Comparison of ENCODE assay signal across 8 mouse cellular contexts in genomic region chr7:101317014-101317413, GRCm38 (mm10). TPM values are rescaled to one million over a fixed set of nuclear protein-coding genes. Genes with fewer than 3 reads are reported as not detected.
DNase-seq lines count a peak whose midpoint lies in the region; ATAC-seq and TF ChIP-seq lines count a peak whose summit lies in the region.

TSS of gene Stard10 (plus strand) at chr7:101317086.

- H3K4me1 ChIP-seq in lung, embryonic 14.5 days (ENCODE audit: insufficient read depth), result 0 out of 2 replicates have a peak, but pooled peaks cover 6% of the 10 kb centered on the region
- no peaks in the 10 kb centered on the region for H3K4me1 ChIP-seq in brown adipose tissue, adult 24 weeks (ENCODE audit: control insufficient read depth, insufficient read depth, insufficient read length, low read length)
- H3K4me1 ChIP-seq in heart, embryonic 14.5 days (ENCODE audit: control insufficient read depth in 2 of 2, insufficient read depth in 2 of 2, low read length in 2 of 2), result peaks cover 21 to 28% of the 10 kb centered on the region in 2 experiments
- peaks cover 6% of the 10 kb centered on the region; the same call in 1 of the 2 replicates for H3K4me1 ChIP-seq in limb, embryonic 11.5 days (ENCODE audit: control insufficient read depth, insufficient read depth, low read length)

- no peak within 1 kb of the TSS for H3K27ac ChIP-seq in lung, embryonic 14.5 days (ENCODE audit: low read depth)
- no peak within 1 kb of the TSS for H3K27ac ChIP-seq in brown adipose tissue, adult 24 weeks (replicated peaks; ENCODE audit: low read depth, low read length)
- no peak within 1 kb of the TSS for H3K27ac ChIP-seq in heart, embryonic 14.5 days (replicated peaks in 1 of 2; ENCODE audit: control insufficient read depth in 1 of 2, insufficient read depth in 1 of 2, low read depth in 2 of 2, low read length in 2 of 2)
- no peak within 1 kb of the TSS for H3K27ac ChIP-seq in limb, embryonic 11.5 days (replicated peaks; ENCODE audit: low read depth, low read length)

- TF ChIP-seq CTCF in lung, embryonic 14.5 days (IDR thresholded peaks at IDR 0.05; ENCODE audit: low read depth), result no peak

- no peaks in the 10 kb centered on the region for H3K36me3 ChIP-seq in lung, embryonic 14.5 days (ENCODE audit: insufficient read depth)
- no peaks in the 10 kb centered on the region for H3K36me3 ChIP-seq in heart, embryonic 14.5 days (ENCODE audit: control insufficient read depth, insufficient read depth, low read length)
- H3K36me3 ChIP-seq in limb, embryonic 11.5 days (ENCODE audit: control insufficient read depth, insufficient read depth, low read length), result no peaks in the 10 kb centered on the region

- H3K4me3 ChIP-seq in lung, embryonic 14.5 days (ENCODE audit: low read depth, low read length), result no peak within 1 kb of the TSS
- no peak within 1 kb of the TSS for H3K4me3 ChIP-seq in brown adipose tissue, adult 24 weeks (ENCODE audit: insufficient read depth, low read depth, low read length)
- no peak within 1 kb of the TSS for H3K4me3 ChIP-seq in heart, embryonic 14.5 days (ENCODE audit: control insufficient read depth in 1 of 2, insufficient read depth in 1 of 2, low read depth in 1 of 2, low read length in 2 of 2)
- no peak within 1 kb of the TSS for H3K4me3 ChIP-seq in limb, embryonic 11.5 days (ENCODE audit: low read depth, low read length)

- peaks cover 8% of the 10 kb centered on the region; the same call in 1 of the 2 replicates for H3K27me3 ChIP-seq in lung, embryonic 14.5 days (ENCODE audit: insufficient read depth, low read length)
- no peaks in the 10 kb centered on the region for H3K27me3 ChIP-seq in heart, embryonic 14.5 days (ENCODE audit: control insufficient read depth, insufficient read depth, low read length)
- peaks cover 7% of the 10 kb centered on the region; the same call in 1 of the 2 replicates for H3K27me3 ChIP-seq in limb, embryonic 11.5 days (ENCODE audit: control insufficient read depth, insufficient read depth, low read length)

- no peak within 1 kb of the TSS for H3K9ac ChIP-seq in lung, embryonic 14.5 days
- no peak within 1 kb of the TSS for H3K9ac ChIP-seq in heart, embryonic 14.5 days (ENCODE audit: low read length)
- H3K9ac ChIP-seq in limb, embryonic 11.5 days (ENCODE audit: low read length), result no peak within 1 kb of the TSS

- 65% methylated on average over 3 of the region's 3 CpGs for WGBS in lung, embryonic 14.5 days
- WGBS in heart, embryonic 14.5 days, result 84% methylated on average over 3 of the region's 3 CpGs
- 76% methylated on average over 3 of the region's 3 CpGs for WGBS in limb, embryonic 11.5 days

- no peaks in the 10 kb centered on the region for H3K9me3 ChIP-seq in lung, embryonic 14.5 days (ENCODE audit: low read depth, low read length)
- no peaks in the 10 kb centered on the region for H3K9me3 ChIP-seq in heart, embryonic 14.5 days (ENCODE audit: control insufficient read depth, low read length)
- no peaks in the 10 kb centered on the region for H3K9me3 ChIP-seq in limb, embryonic 11.5 days (ENCODE audit: control insufficient read depth, low read length)

- DNase-seq in lung, embryonic 14.5 days, result no peak
- no peak for DNase-seq in lung, postnatal 36 days
- DNase-seq in limb, embryonic 11.5 days (ENCODE audit: low spot score), result no peak
- no peak for DNase-seq in thymus, postnatal 10 days (ENCODE audit: low spot score in 2 of 2)
- DNase-seq in spleen, adult 12 weeks (ENCODE audit: low spot score), result no peak

- no peak for ATAC-seq in lung, embryonic 14.5 days (ENCODE audit: insufficient read depth)
- ATAC-seq in heart, embryonic 14.5 days (ENCODE audit: insufficient number of reproducible peaks, insufficient read depth, low FRiP score, low read depth), result no peak
- no peak for ATAC-seq in limb, embryonic 11.5 days (ENCODE audit: insufficient number of reproducible peaks, low FRiP score, low TSS enrichment, low read depth)
- no peak for ATAC-seq in CD4-positive, CD25-positive, alpha-beta regulatory T cell, adult 4 months

- no peak within 1 kb of the TSS for H3K4me2 ChIP-seq in lung, embryonic 14.5 days
- H3K4me2 ChIP-seq in heart, embryonic 14.5 days (ENCODE audit: low read length), result no peak within 1 kb of the TSS
- no peak within 1 kb of the TSS for H3K4me2 ChIP-seq in limb, embryonic 11.5 days (ENCODE audit: low read depth, severe bottlenecking)

RNA-seq across cellular contexts. Expression of gene Stard10, which starts in this region (rescaled TPM):
- 35.4 and 38.0 TPM in 2 replicates for polyA plus RNA-seq in lung, embryonic 14.5 days (2014; fragmentation: Nextera tagmentation; extraction: Ambion mirVana)
- polyA plus RNA-seq in brown adipose tissue, adult 24 weeks (2012; ENCODE audit: insufficient read depth, insufficient read length, missing spikeins), result 36.6 and 41.4 TPM in 2 replicates
- 41.9 and 61.7 TPM in 2 replicates for polyA plus RNA-seq in heart, embryonic 14.5 days (2014; fragmentation: Nextera tagmentation; extraction: Ambion mirVana)
- 15.4 and 17.8 TPM in 2 replicates for polyA plus RNA-seq in limb, embryonic 11.5 days (2014; fragmentation: Nextera tagmentation; extraction: Ambion mirVana)
- polyA plus RNA-seq in CD4-positive, CD25-positive, alpha-beta regulatory T cell, adult 4 months (2017; shearing (Covaris generic)), result 1 to 10 TPM in 1 of 2 experiments, under 1 TPM in 1; 0.76 to 4.8 TPM
